Mouse (Mus musculus): ENCODE measurements around the gene Hmgcs2.

The Hmgcs2 gene

DNA sequence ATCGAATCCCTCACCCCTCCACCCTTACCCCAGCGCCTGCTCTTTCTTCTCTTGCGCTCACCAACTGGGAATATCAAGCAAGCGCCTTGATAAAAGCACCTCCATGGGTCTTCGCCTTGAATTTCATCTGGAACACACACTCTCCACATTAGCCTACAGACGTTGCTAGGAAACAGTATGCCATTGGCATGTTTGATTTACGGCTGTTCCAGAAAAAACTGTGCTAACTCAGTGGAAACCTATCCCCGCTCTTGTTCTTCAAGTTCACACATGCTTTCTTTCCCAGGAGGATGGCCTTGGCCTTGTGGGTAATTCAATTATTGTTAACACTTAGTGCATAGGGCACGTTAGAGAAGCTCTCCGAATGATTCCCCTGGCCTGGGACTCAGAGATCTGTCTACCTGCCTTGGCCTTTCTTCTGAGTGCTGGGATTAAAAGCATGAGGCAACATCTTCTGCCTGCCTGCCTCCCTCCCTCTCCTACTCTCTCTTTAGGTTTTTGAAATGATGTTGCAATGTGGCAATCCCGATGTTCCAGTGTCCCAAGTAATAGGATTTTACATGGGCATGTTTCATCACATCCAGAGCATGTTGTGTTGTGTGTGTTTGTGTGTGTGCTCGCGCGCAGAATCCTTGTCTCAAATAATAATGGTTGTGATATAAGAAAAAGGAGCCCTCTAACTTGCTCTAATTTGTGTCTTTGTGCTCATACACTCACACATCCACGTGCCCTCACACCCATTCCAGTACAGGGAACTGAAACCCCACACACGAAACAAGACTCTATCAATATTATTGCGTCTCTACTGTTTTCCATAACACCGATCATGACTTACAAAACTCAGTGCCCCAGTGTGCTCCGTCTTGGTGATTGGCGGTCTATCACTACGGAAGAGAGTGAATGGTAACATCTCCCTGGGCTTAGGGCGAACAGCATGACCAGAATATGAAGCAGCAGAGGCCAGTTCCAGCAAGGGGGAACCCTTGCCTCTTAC lies 56.7 kb downstream of the Hmgcs2 start:
- peak; percentile 24 for DNase-seq (ENCODE audit: extremely low spot score, low read depth, low spot score)

DNA sequence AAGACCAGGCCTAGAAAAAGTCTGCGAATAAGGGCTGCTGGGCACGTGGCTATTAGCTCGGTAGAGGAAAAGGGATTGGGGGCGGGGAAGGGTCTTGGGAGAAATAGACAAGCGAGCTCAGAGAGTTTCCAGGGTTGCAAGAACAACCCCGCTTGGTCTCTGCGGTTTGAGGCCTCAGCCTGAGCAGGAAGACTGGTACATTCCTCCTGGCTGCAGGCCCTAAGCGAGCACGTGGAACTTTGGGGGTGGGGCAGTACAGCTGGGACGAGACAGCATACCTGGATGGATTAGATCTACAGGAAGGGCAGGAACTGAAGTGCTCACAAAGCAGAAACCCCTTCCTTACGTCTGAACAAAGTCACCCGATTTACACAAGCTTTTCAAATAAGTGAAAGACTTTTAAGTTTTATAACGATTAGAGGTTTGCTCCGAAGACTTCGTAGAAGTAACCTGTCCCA lies 58.4 kb downstream of the Hmgcs2 start:
- peak; percentile 30 for DNase-seq (ENCODE audit: extremely low spot score, low read depth, low spot score)

DNA sequence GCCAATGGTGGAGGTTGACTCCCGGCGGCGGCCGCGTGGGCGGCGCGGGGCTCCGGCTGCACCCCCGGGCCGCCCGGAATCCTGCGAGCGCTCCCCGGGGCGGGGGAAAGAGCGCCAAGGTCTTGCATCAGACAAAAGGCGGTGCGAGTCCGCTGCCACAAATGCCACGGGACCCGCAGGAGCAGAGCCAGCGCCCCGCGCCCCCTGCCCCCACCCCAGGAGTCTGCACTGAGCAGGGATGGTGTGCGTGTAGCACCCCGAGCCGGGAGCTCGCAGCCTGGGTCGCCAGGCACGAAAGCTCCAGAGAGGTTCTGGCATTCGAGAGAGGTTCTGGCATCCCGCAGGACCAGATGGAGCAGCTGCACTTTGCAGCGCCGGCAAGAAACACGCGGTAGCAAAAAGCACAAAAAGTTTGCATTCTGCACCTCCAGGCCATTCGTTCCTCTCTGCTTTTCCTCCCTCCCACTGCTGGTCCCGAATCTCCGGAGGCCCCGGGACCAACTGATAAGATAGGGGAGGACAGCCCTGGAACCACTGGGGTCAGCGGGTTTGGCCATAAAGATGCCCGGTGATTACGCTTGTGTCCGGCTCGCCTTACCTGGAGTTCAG lies 59.0 kb downstream of the Hmgcs2 start:
- DNase-seq (ENCODE audit: extremely low spot score, low read depth, low spot score), result no peak

- peak; percentile 72 for DNase-seq (ENCODE audit: extremely low spot score, low read depth, low spot score)
Observed at GRCm38 (mm10) chr3:98339706-98340109, 59.5 kb downstream of the Hmgcs2 start, which contains the start of gene Phgdh. Phgdh (minus strand) TSS chr3:98339990.

GRCm38 (mm10) chr3:98340818-98341594 lies 60.8 kb downstream of the Hmgcs2 start:
- no peak for DNase-seq (ENCODE audit: extremely low spot score, low read depth, low spot score)

DNA sequence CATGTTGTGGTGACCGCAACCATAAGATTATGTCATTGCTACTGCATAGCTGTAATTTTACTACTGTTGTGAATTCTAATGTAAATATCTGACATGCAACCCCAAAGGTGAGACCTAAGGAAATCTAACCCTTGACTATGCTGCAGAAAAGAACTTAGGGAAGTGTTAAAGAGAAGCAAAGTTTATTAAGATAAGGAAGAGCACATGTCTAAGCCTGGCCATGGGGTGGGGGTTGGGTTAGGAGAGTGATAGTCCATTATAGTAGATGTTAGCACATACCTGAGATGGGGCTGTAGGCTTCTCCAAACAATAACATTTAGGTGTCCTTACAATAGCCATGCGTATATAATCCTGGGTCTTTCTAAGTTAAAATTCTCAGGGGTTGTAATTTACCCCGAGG lies 63.0 kb downstream of the Hmgcs2 start:
- DNase-seq (ENCODE audit: extremely low spot score, low read depth, low spot score), result no peak

GRCm38 (mm10) chr3:98348106-98348505 lies 67.9 kb downstream of the Hmgcs2 start:
- DNase-seq (ENCODE audit: extremely low spot score, low read depth, low spot score), result no peak

GRCm38 (mm10) chr3:98348705-98349104 lies 68.5 kb downstream of the Hmgcs2 start:
- no peak for DNase-seq (ENCODE audit: extremely low spot score, low read depth, low spot score)

GRCm38 (mm10) chr3:98353892-98354291 lies 73.7 kb downstream of the Hmgcs2 start:
- no peak for DNase-seq (ENCODE audit: extremely low spot score, low read depth, low spot score)

- no peak for DNase-seq (ENCODE audit: extremely low spot score, low read depth, low spot score)
Observed at GRCm38 (mm10) chr3:98355344-98356025, 75.2 kb downstream of the Hmgcs2 start.

DNA sequence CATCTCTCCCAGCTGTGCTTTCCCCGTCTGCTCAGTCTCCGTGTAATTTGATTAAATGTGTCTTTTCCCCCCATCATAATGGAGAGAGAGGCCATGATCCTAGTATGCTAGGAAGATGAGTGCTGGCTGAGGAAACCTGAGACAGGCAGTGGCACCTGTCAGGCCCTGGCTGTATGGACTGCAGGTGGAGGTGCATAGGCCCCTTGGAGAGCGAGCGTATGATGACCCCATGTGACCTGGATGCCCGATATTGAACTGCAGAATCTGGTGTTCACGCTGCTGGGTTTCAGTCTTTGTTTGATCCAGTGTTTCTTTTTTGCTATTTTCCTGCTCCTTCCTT lies 75.8 kb downstream of the Hmgcs2 start:
- DNase-seq (ENCODE audit: extremely low spot score, low read depth, low spot score), result no peak

GRCm38 (mm10) chr3:98356632-98357370 lies 76.6 kb downstream of the Hmgcs2 start:
- no peak for DNase-seq (ENCODE audit: extremely low spot score, low read depth, low spot score)

Measured in hindlimb bud, embryonic 11.5 days (tissue).